Mouse (Mus musculus): ENCODE data around the gene Galntl5. TPM values are rescaled to one million over a fixed set of nuclear protein-coding genes. Genes with fewer than 3 reads are reported as not detected.
"Not testable (repeated sequence)": the region's sequence is repeated elsewhere in the genome, so short reads cannot be mapped to it uniquely, and the experiment has no call there.

Gene Galntl5
- polyA plus RNA-seq, 1 experiment from 2014 or later = not detected

- H3K9me3 ChIP-seq (replicated peaks) = no peaks in the 10 kb centered on the region
- 52% methylated on average over 1 of the region's 1 CpGs for WGBS (ENCODE audit: insufficient replicate concordance)
- DNase-seq = no peak
- H3K4me1 ChIP-seq (replicated peaks) = no peaks in the 10 kb centered on the region
- no peak overlapping the region for H3K27ac ChIP-seq
- H3K9ac ChIP-seq = no peak overlapping the region
- no peaks in the 10 kb centered on the region for H3K27me3 ChIP-seq
- no peak overlapping the region for H3K4me3 ChIP-seq (replicated peaks)
- no peak for ATAC-seq (ENCODE audit: low read depth)
- H3K36me3 ChIP-seq = no peaks in the 10 kb centered on the region
- H3K4me2 ChIP-seq = no peak overlapping the region
Observed at GRCm38 (mm10) chr5:25211872-25212271, 30.6 kb downstream of the Galntl5 start.

- H3K9ac ChIP-seq; H3K27ac ChIP-seq; H3K27me3 ChIP-seq; H3K4me1 ChIP-seq (replicated peaks); H3K4me2 ChIP-seq; H3K4me3 ChIP-seq (replicated peaks); H3K36me3 ChIP-seq; DNase-seq; ATAC-seq (ENCODE audit: low read depth); H3K9me3 ChIP-seq (replicated peaks): not testable (repeated sequence)
Observed at GRCm38 (mm10) chr5:25213216-25213615, 32.0 kb downstream of the Galntl5 start.

DNA sequence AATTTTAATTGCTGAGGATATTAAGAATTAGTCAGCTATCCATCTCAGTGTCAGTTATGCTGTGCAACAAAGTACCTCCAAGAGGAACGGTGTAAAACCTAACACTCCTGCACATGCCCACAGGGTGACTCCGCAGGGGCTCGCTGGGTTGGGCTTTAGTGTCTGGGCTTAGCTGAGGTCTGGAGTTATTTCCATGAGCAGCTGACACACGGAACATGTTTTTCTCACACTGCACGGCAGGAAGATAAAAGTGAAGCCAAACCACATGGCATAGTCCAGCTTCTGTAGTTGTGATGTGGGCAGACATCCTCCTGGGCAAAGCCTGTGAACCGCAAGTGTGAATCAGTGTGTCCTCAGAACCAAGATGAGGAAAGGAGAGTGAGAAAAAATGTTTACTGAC lies 33.7 kb downstream of the Galntl5 start:
- DNase-seq (no peak), ATAC-seq (ENCODE audit: low read depth) (no peak)
- Histone ChIP-seq H3K4me3 (replicated peaks) (no peak overlapping the region), H3K4me2 (no peak overlapping the region), H3K27me3 (no peaks in the 10 kb centered on the region), H3K4me1 (replicated peaks) (no peaks in the 10 kb centered on the region), H3K27ac (no peak overlapping the region), H3K9ac (no peak overlapping the region), H3K36me3 (no peaks in the 10 kb centered on the region), H3K9me3 (replicated peaks) (no peaks in the 10 kb centered on the region)
- WGBS (ENCODE audit: insufficient replicate concordance) = 69% methylated on average over 6 of the region's 6 CpGs

- Histone ChIP-seq H3K36me3 (no peaks in the 10 kb centered on the region), H3K4me2 (peak within 1 kb of the TSS; percentile 70), H3K4me1 (replicated peaks) (no peaks in the 10 kb centered on the region), H3K27me3 (peaks cover 21% of the 10 kb centered on the region), H3K9me3 (replicated peaks) (no peaks in the 10 kb centered on the region), H3K27ac (no peak within 1 kb of the TSS), H3K9ac (peak within 1 kb of the TSS; percentile 61), H3K4me3 (replicated peaks) (peak within 1 kb of the TSS; percentile 62)
- DNase-seq (no peak), ATAC-seq (ENCODE audit: low read depth) (no peak)
- WGBS (ENCODE audit: insufficient replicate concordance) = 61% methylated on average over 3 of the region's 3 CpGs
Observed at GRCm38 (mm10) chr5:25221604-25222003, 40.3 kb downstream of the Galntl5 start, which contains the start of gene Galnt11. Gene Galnt11 (plus strand): TSS chr5:25221904.

GRCm38 (mm10) chr5:25222752-25223702 lies 41.8 kb downstream of the Galntl5 start, which contains the start of gene E130116L18Rik:
Gene E130116L18Rik (minus strand): TSS chr5:25223153.
- peak within 1 kb of the TSS; percentile 62 for H3K4me3 ChIP-seq (replicated peaks)
- peak within 1 kb of the TSS; percentile 61 for H3K9ac ChIP-seq
- no peak within 1 kb of the TSS; the same call in 1 of the 2 replicates for H3K27ac ChIP-seq
- 2% methylated on average over 72 of the region's 72 CpGs for WGBS (ENCODE audit: insufficient replicate concordance)
- peak within 1 kb of the TSS; percentile 70 for H3K4me2 ChIP-seq
- ATAC-seq (ENCODE audit: low read depth) (peak; percentile 83), DNase-seq (peak; percentile 40)
- no peaks in the 10 kb centered on the region for H3K9me3 ChIP-seq (replicated peaks)
- no peaks in the 10 kb centered on the region for H3K4me1 ChIP-seq (replicated peaks)
- peaks cover 21% of the 10 kb centered on the region for H3K27me3 ChIP-seq
- H3K36me3 ChIP-seq = no peaks in the 10 kb centered on the region

DNA sequence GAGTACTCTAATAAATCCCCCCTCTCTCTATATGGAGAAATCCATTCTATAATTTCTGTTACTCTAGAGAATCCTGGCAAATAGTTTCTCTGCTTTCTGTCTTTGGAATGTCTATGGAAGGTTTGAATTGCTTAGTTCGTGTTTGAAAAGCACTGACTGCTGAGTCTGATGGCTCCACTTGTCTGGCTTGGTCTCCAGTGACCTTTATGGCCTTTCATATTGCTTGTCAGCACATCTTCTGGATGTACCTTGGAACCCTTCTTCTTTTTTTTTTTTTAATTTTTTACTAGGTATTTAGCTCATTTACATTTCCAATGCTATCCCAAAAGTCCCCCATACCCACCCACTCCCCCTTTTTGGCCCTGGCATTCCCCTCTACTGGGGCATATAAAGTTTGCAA lies 43.1 kb downstream of the Galntl5 start:
- not testable (repeated sequence) for H3K9me3 ChIP-seq (replicated peaks); H3K27ac ChIP-seq; DNase-seq; ATAC-seq (ENCODE audit: low read depth); H3K36me3 ChIP-seq; H3K4me3 ChIP-seq (replicated peaks); H3K9ac ChIP-seq; H3K4me1 ChIP-seq (replicated peaks); H3K4me2 ChIP-seq
- peaks cover 21% of the 10 kb centered on the region for H3K27me3 ChIP-seq
- WGBS (ENCODE audit: insufficient replicate concordance) = 69% methylated on average over 1 of the region's 1 CpGs

DNA sequence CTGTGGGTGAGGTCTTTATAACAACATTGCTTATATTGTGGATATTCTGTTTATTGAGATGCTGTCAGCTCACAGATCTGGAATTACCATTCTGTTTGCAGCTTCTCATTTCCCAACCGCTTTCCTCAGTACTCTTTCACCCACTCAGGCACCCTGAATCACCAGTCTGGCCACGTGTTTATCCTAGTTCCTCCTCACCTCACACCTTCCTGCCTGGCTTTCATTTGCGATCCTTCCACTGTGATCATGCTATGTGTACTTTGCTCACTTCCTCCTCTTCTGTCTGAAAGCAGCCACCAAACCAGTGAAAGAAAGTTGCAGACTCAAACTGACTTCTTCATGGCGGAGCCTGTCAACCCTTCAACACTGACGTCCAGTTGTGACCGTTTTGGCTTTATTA lies 61.8 kb downstream of the Galntl5 start:
- Histone ChIP-seq H3K4me2 (no peak overlapping the region), H3K9ac (no peak overlapping the region), H3K4me3 (replicated peaks) (no peak overlapping the region), H3K27ac (no peak overlapping the region), H3K4me1 (replicated peaks) (no peaks in the 10 kb centered on the region), H3K9me3 (replicated peaks) (no peaks in the 10 kb centered on the region), H3K27me3 (no peaks in the 10 kb centered on the region), H3K36me3 (no peaks in the 10 kb centered on the region)
- ATAC-seq (ENCODE audit: low read depth) (no peak), DNase-seq (no peak)
- WGBS (ENCODE audit: insufficient replicate concordance) = 55% methylated on average over 6 of the region's 6 CpGs

DNA sequence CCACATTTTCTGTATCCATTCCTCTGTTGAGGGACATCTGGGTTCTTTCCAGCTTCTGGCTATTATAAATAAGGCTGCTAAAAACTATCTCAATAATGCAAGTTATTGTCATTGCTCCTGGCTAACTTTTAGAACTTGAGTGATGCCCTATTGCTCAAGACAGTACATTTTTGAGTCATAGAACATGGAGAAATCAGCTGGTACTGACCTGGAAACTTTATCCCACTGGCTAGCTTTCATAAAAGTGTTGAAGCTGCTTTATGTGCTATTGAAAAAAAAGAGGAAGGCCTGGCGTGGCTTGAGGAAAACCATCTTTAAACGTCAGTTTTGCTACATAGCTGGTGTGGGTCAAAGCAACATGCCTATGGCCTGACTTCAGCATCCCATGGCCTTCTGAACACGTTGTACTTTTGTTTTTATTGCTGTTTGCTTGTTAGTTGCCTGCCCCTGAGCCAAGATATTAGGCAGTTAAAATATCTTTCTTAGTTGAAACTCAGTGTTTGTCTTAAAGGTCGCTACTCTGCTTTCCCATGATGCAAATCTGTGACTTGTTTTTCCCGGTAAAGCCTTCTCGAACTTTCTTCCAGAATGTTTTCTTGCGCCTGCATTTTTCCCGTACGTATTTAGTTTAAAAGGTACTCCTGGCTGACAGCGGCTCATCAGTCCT lies 64.7 kb downstream of the Galntl5 start:
- Histone ChIP-seq H3K9me3 (replicated peaks) (no peaks in the 10 kb centered on the region), H3K4me2 (no peak overlapping the region), H3K4me3 (replicated peaks) (no peak overlapping the region), H3K27me3 (no peaks in the 10 kb centered on the region), H3K36me3 (no peaks in the 10 kb centered on the region), H3K9ac (no peak overlapping the region), H3K27ac (no peak overlapping the region), H3K4me1 (replicated peaks) (no peaks in the 10 kb centered on the region)
- WGBS (ENCODE audit: insufficient replicate concordance) = 64% methylated on average over 10 of the region's 10 CpGs
- DNase-seq = no peak
- no peak for ATAC-seq (ENCODE audit: low read depth)

DNA sequence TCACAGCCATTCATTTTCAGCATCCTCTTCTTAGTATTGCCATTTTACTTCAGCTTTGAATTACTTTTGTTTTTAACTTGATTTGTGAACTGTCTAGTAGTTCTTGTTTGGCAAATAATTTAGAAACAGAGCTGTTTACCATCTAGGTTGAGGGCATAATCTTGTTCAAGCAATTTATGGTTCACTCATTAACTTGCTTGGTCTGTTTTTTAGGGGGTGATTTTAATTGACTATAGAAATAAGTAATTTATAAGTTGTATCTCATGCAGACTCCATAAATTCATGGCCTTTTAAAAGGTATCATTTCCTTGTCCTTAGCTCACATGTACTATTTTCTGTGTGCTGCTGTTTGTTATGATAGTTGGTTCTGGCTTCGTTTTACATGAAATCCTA lies 65.2 kb downstream of the Galntl5 start:
- no peaks in the 10 kb centered on the region for H3K36me3 ChIP-seq
- WGBS (ENCODE audit: insufficient replicate concordance) = 31% methylated on average over 1 of the region's 1 CpGs
- no peaks in the 10 kb centered on the region for H3K4me1 ChIP-seq (replicated peaks)
- H3K4me2 ChIP-seq = no peak overlapping the region
- H3K27me3 ChIP-seq = no peaks in the 10 kb centered on the region
- DNase-seq (no peak), ATAC-seq (ENCODE audit: low read depth) (no peak)
- no peak overlapping the region for H3K27ac ChIP-seq
- no peak overlapping the region for H3K4me3 ChIP-seq (replicated peaks)
- no peak overlapping the region for H3K9ac ChIP-seq
- no peaks in the 10 kb centered on the region for H3K9me3 ChIP-seq (replicated peaks)

DNA sequence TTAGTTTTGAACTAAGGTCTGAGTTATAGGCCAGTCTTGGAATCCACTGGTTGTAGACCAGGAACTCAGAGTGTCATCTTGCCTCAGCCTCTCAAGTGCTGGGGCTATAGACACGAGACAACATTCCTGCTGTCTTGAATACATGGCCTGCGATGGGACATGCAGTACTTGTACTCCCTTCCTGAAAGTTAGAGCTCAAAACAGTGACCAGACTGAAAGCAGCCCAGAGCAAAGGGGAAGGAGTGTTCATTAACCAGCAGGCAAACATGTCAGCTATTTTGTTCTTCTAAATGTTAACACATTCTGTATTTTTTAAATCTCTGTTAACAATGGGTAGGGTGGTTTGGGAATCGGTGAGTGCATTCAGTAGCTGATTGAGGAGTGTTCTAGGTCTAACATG lies 65.8 kb downstream of the Galntl5 start:
- no peak for ATAC-seq (ENCODE audit: low read depth)
- 56% methylated on average over 3 of the region's 3 CpGs for WGBS (ENCODE audit: insufficient replicate concordance)
- H3K9ac ChIP-seq = no peak overlapping the region
- H3K4me3 ChIP-seq (replicated peaks) = no peak overlapping the region
- peaks cover under 1% of the 10 kb centered on the region; the same call in 1 of the 2 replicates for H3K4me1 ChIP-seq (replicated peaks)
- H3K4me2 ChIP-seq = no peak overlapping the region
- DNase-seq = no peak
- H3K27me3 ChIP-seq = no peaks in the 10 kb centered on the region
- no peaks in the 10 kb centered on the region for H3K9me3 ChIP-seq (replicated peaks)
- H3K27ac ChIP-seq = no peak overlapping the region
- H3K36me3 ChIP-seq = no peaks in the 10 kb centered on the region

- H3K9me3 ChIP-seq (replicated peaks) = no peaks in the 10 kb centered on the region
- no peak overlapping the region for H3K9ac ChIP-seq
- no peaks in the 10 kb centered on the region for H3K27me3 ChIP-seq
- H3K4me1 ChIP-seq (replicated peaks) = peaks cover 3% of the 10 kb centered on the region; the same call in 1 of the 2 replicates
- H3K36me3 ChIP-seq = no peaks in the 10 kb centered on the region; the same call in 1 of the 2 replicates
- WGBS (ENCODE audit: insufficient replicate concordance) = 56% methylated on average over 2 of the region's 2 CpGs
- DNase-seq (no peak), ATAC-seq (ENCODE audit: low read depth) (peak; percentile 43; the same call in 1 of the 2 replicates)
- 0 out of 2 replicates have a peak overlapping the region, but pooled peaks have one; percentile 43 for H3K27ac ChIP-seq
- no peak overlapping the region for H3K4me2 ChIP-seq
- H3K4me3 ChIP-seq (replicated peaks) = no peak overlapping the region
Observed at GRCm38 (mm10) chr5:25252423-25252822, 71.2 kb downstream of the Galntl5 start.
